ENCODE assay signal across 9 mouse cellular contexts in genomic region chr5:4593638-4594381, GRCm38 (mm10).
"Had no signal": no experiment of that assay in that cellular context is flagged by ENCODE, and none has a peak within 500 bp of the region (broad histone marks: within the 10 kb centered on the region; RNA-seq: fewer than 3 reads in every experiment).

No protein-coding gene starts in this region.

- H3K4me1 ChIP-seq: limb, embryonic 13.5 days; liver, embryonic 12.5 days; midbrain, embryonic 12.5 days had no signal

- H3K9me3 ChIP-seq: limb, embryonic 13.5 days; liver, embryonic 12.5 days; midbrain, embryonic 12.5 days had no signal

- H3K4me2 ChIP-seq: limb, embryonic 13.5 days; liver, embryonic 12.5 days; lung, embryonic 14.5 days; midbrain, embryonic 12.5 days had no signal

- H3K4me3 ChIP-seq: limb, embryonic 13.5 days; liver, embryonic 12.5 days; midbrain, embryonic 12.5 days had no signal

- ATAC-seq: liver, embryonic 12.5 days; midbrain, embryonic 16.5 days had no signal

- H3K27me3 ChIP-seq: limb, embryonic 13.5 days; liver, embryonic 12.5 days; midbrain, embryonic 12.5 days had no signal

- H3K36me3 ChIP-seq: limb, embryonic 13.5 days; liver, embryonic 12.5 days; midbrain, embryonic 12.5 days had no signal

- DNase-seq: kidney, adult 11 months; left cerebral cortex, postnatal 4 days; lung, embryonic 14.5 days; right cerebral cortex, postnatal 14 days; thymus, postnatal 4 days had no signal

- H3K27ac ChIP-seq: limb, embryonic 13.5 days; liver, embryonic 12.5 days; midbrain, embryonic 12.5 days had no signal

- H3K9ac ChIP-seq: limb, embryonic 13.5 days; liver, embryonic 12.5 days; lung, embryonic 14.5 days; midbrain, embryonic 12.5 days had no signal
